Mouse (Mus musculus) cerebellum, adult 2 months (tissue): Measurements from ENCODE around the gene Wdtc1.

Source experiments
- CTCF ChIP-seq: fragments of 200-500 bp; IDR thresholded peaks from 2 replicates; pipeline ENCODE4 v1.5.1; 2011; ENCODE audit warnings: low read depth, mild to moderate bottlenecking, control low read depth, low read length, moderate library complexity, borderline replicate concordance; ENCODE audit not compliant: insufficient read depth
- POLR2A ChIP-seq: fragments of 200-500 bp; IDR thresholded peaks from 2 replicates; pipeline ENCODE4 v1.6.1; 2011; ENCODE audit warnings: low read length, control low read depth, borderline replicate concordance; ENCODE audit not compliant: insufficient read depth

GRCm38 (mm10) chr4:133390042-133390441, 36.8 kb upstream of the Wdtc1 start:
- TF ChIP-seq POLR2A (no peak), CTCF (no peak)
